Mouse (Mus musculus) neural tube, embryonic 15.5 days (tissue): ENCODE measurements at regions not wholly inside any gene's neighbourhood (a gene's known extent, or its start where the extent isn't known, plus 50 kb on each side); places are given as distances from the start of the nearest gene placed in this dataset.

Experiments used
- ATAC-seq: fragments of 200-750 bp; cut with Nextera tagmentation; 2 replicates; pipeline ENCODE4 v1.8.0; 2017; ENCODE audit warnings: mild to moderate bottlenecking, moderate TSS enrichment, moderate library complexity; ENCODE audit not compliant: low FRiP score
- H3K27ac ChIP-seq: fragments of 300-500 bp; sonication (generic); replicated peaks from 2 replicates; pipeline ENCODE4 v1.5.1; 2015; ENCODE audit warnings: mild to moderate bottlenecking, inconsistent platforms
- H3K27me3 ChIP-seq: fragments of 300-500 bp; sonication (generic); replicated peaks from 2 replicates; pipeline ENCODE4 v1.6.1; 2015; ENCODE audit warnings: inconsistent platforms
- H3K36me3 ChIP-seq: fragments of 300-500 bp; sonication (generic); 2 replicates; pipeline ENCODE4 v1.6.1; 2015; ENCODE audit warnings: inconsistent platforms
- H3K4me1 ChIP-seq: fragments of 300-500 bp; sonication (generic); 2 replicates; pipeline ENCODE4 v1.6.1; 2015; ENCODE audit warnings: inconsistent platforms
- H3K4me2 ChIP-seq: fragments of 300-500 bp; sonication (generic); 2 replicates; pipeline ENCODE4 v1.6.1; 2015; ENCODE audit warnings: inconsistent platforms, mild to moderate bottlenecking, moderate library complexity
- H3K4me3 ChIP-seq: fragments of 300-500 bp; sonication (generic); replicated peaks from 2 replicates; pipeline ENCODE4 v1.5.1; 2015; ENCODE audit warnings: mild to moderate bottlenecking, inconsistent platforms
- H3K9ac ChIP-seq: fragments of 300-500 bp; sonication (generic); replicated peaks from 2 replicates; pipeline ENCODE4 v1.6.1; 2015; ENCODE audit warnings: mild to moderate bottlenecking, inconsistent platforms
- H3K9me3 ChIP-seq: fragments of 300-500 bp; sonication (generic); replicated peaks from 2 replicates; pipeline ENCODE4 v1.6.1; 2016; ENCODE audit warnings: inconsistent platforms
- WGBS: fragments of 180-500 bp; shearing (Covaris S2); methylation state at CpG from one replicate; pipeline ENCODE4 v1.1.7; 2015; ENCODE audit warnings: mixed read lengths; 5-methylcytosine and 5-hydroxymethylcytosine counted together

GRCm38 (mm10) chr16:47900785-47901184 lies 382.7 kb upstream of the Dppa4 start:
- H3K4me2 ChIP-seq = no peak overlapping the region
- no peaks in the 10 kb centered on the region for H3K27me3 ChIP-seq
- H3K27ac ChIP-seq = no peak overlapping the region
- WGBS = 91% methylated on average over 3 of the region's 3 CpGs
- no peaks in the 10 kb centered on the region for H3K4me1 ChIP-seq
- H3K4me3 ChIP-seq = no peak overlapping the region
- ATAC-seq = no peak
- no peaks in the 10 kb centered on the region for H3K36me3 ChIP-seq
- no peaks in the 10 kb centered on the region for H3K9me3 ChIP-seq
- H3K9ac ChIP-seq = no peak overlapping the region

- WGBS = 82% methylated on average over 2 of the region's 2 CpGs
- H3K4me1 ChIP-seq = no peaks in the 10 kb centered on the region
Measured at GRCm38 (mm10) chr16:47938000-47938399, 345.5 kb upstream of the Dppa4 start.

More at GRCm38 (mm10) chr16:47938000-47938399, 345.5 kb upstream of the Dppa4 start:
- Histone ChIP-seq H3K27me3 (no peaks in the 10 kb centered on the region), H3K9ac (no peak overlapping the region), H3K4me2 (no peak overlapping the region), H3K9me3 (no peaks in the 10 kb centered on the region), H3K36me3 (no peaks in the 10 kb centered on the region), H3K4me3 (no peak overlapping the region), H3K27ac (no peak overlapping the region)
- no peak for ATAC-seq
